Mouse (Mus musculus): ENCODE results near the gene AU018091.
A peak's percentile ranks its signal among the peaks of the same experiment; 100 is the strongest.
"Not testable (repeated sequence)": the region's sequence is repeated elsewhere in the genome, so short reads cannot be mapped to it uniquely, and the experiment has no call there.

Gene AU018091

GRCm38 (mm10) chr7:3168925-3169324 lies at the start of gene AU018091:
Gene AU018091, minus strand, starts transcription at chr7:3169203.
- no peak for DNase-seq (ENCODE audit: extremely low read depth, insufficient read length, low spot score)

- DNase-seq (ENCODE audit: extremely low read depth, insufficient read length, low spot score), result no peak
Measured at GRCm38 (mm10) chr7:3217546-3218056, 48.6 kb upstream of the AU018091 start.

DNA sequence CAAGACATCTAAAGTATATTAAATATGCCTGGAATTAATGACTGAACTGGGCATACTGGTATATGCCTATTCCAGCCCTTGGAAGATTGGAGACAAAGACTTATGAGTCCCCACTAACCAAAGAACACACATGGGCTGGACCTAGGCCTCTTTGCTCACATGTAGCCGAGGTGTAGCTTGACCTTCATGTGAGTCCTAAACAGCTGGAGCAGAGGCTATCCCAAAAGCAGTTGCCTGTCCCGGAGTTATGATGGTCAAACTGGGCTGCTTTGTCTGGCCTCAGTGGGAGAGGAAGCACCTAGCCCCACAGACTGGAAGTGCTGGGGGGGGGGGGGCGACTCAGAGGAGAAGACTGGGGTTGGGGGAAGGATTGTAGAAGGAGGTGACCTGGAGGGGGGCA lies 47.3 kb upstream of the AU018091 start:
- DNase-seq (ENCODE audit: extremely low read depth, insufficient read length, low spot score), result no peak

- DNase-seq (ENCODE audit: extremely low read depth, insufficient read length, low spot score), result no peak
Measured at GRCm38 (mm10) chr7:3213557-3213956, 44.6 kb upstream of the AU018091 start.

- no peak for DNase-seq (ENCODE audit: extremely low read depth, insufficient read length, low spot score)
Measured at GRCm38 (mm10) chr7:3213156-3213555, 44.2 kb upstream of the AU018091 start.

DNA sequence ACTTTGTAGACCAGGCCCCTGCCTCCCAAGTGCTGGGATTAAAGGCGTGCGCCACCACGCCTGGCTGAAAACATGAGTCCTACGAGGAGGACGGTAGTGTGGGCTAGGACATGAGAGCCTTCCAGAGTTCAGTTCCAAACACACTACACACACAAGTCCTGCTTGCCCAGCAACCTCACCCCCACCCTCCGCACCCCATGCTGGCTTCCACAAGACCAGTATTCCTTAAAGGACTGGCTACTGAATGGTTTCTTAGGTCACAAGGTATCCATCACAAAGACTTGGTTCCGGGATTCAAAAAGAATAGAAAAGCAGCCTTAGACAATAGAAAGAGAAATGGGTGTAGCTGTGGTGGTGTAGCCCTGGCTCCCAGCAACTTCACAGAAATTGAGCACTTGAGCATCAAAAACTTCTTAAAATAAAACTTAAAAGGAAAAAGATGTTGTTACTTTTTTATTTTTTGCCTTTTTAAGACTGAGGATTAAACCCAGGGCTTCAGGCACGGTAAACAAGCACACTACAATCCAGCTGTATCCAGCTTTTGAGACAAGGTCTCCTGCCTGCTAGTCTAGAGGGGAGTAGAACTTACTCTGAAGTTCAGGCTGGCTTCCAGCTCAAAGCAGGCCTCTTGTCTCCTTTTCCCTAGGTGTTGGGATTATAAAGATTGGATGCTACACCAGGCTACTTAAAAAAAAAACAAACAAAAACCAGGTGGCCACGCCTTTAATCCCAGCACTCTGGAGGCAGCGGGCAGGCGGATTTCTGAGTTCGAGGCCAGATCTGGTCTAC lies 43.2 kb upstream of the AU018091 start:
- DNase-seq (ENCODE audit: extremely low read depth, insufficient read length, low spot score), result no peak

- no peak for DNase-seq (ENCODE audit: extremely low read depth, insufficient read length, low spot score)
Measured at GRCm38 (mm10) chr7:3211518-3211917, 42.5 kb upstream of the AU018091 start.

DNA sequence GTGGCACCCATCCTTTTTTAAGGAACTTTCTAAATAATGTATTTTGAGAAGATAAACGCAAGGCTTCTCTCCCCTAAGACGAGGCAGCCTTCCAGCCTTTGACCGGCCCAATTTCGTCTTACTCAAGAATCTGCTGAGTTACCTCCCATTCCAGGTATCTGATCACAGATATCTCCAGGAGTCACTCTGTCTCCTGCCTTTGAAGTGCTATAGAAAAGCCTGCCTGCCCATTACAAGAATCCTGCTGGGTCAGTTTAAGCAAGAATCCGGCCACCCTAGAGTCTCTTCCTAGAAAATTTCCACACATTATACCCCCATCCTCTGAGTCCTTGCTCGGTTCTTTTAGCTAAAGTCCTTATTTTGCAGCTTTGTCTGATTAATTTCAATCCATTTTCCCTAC lies 41.6 kb upstream of the AU018091 start:
- DNase-seq (ENCODE audit: extremely low read depth, insufficient read length, low spot score), result no peak

DNA sequence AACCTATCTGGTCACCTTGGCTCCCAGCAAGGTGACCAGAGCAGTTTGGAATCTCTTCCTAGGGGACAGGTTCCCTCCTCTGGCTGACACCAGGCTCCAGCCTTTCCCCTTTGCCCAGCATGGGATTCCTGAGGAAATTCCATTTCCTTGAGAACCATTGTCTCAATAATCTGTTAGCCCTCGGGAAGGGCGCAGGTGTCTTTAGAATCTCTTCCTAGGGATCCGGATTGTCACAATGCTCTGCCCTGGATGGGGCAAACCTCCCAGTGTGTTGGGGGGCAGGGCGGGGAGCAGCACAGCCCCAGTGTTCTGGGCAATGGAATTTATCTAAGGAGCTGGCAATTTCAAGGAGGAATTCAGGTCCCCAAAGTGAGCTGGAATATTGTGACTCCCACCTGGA lies 37.5 kb upstream of the AU018091 start:
- no peak for DNase-seq (ENCODE audit: extremely low read depth, insufficient read length, low spot score)

DNA sequence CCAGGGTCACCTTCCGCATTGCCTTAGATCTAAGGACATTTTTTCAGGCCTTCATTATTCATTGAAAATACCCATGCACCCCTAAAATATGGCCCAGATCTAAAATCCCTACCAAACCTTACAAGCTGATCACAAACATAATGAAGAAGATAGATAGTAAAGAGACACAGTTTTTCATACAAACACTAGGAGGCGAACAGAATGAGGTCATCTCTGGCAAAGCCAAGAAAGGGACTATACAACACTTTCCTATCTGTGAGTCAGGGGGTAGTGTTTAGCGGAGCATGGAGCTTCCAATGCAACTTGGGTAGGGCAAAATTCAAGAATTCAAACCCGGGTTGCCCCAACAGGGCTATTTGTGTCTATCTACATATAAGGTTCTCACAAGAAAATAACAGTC lies 35.6 kb upstream of the AU018091 start:
- no peak for DNase-seq (ENCODE audit: extremely low read depth, insufficient read length, low spot score)

GRCm38 (mm10) chr7:3203890-3204289 lies 34.9 kb upstream of the AU018091 start:
- DNase-seq (ENCODE audit: extremely low read depth, insufficient read length, low spot score), result no peak

GRCm38 (mm10) chr7:3201134-3201705 lies 32.2 kb upstream of the AU018091 start:
- DNase-seq (ENCODE audit: extremely low read depth, insufficient read length, low spot score), result no peak

GRCm38 (mm10) chr7:3198884-3199283 lies 29.9 kb upstream of the AU018091 start:
- DNase-seq (ENCODE audit: extremely low read depth, insufficient read length, low spot score), result no peak

GRCm38 (mm10) chr7:3195850-3196249 lies 26.8 kb upstream of the AU018091 start:
- DNase-seq (ENCODE audit: extremely low read depth, insufficient read length, low spot score), result no peak

DNA sequence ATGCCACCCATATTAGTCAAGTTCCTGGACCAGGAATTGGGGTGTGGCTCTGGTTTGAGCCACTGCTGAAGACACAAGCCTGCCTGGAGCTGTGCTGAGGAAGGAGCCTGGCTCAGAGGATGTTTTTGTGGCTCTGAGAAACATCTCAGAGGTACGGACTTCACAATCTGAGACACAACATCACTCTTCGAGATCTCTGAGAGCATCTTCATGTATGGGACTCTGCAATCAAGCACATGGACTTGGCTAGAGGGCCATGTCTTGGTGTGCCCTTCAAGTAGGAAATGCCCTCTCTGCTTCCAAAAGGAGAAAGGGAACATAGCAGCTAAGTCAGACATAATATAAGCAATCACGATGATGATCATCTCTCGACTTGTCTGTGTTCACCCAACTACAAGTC lies 25.5 kb upstream of the AU018091 start:
- DNase-seq (ENCODE audit: extremely low read depth, insufficient read length, low spot score), result no peak

DNA sequence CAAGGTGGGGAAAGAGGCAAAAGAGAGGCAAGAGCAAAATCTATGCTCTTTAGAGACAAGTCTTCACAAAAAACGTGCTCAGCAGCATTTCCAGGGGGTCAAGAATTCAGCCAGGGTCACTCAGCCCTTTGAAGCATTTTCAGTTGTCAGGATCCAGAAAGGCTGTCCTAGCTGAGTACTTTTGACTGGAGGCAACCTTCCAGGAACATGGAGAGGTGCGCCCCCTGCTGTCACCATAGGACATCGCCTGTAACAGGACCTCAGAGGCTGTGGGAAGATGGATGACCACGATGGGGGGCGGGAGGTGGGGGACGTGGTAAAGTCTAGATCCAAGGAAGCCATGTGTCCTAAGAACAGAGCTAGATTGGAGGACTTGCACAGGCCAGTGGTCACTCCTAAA lies 24.9 kb upstream of the AU018091 start:
- DNase-seq (ENCODE audit: extremely low read depth, insufficient read length, low spot score), result peak; percentile 11

DNA sequence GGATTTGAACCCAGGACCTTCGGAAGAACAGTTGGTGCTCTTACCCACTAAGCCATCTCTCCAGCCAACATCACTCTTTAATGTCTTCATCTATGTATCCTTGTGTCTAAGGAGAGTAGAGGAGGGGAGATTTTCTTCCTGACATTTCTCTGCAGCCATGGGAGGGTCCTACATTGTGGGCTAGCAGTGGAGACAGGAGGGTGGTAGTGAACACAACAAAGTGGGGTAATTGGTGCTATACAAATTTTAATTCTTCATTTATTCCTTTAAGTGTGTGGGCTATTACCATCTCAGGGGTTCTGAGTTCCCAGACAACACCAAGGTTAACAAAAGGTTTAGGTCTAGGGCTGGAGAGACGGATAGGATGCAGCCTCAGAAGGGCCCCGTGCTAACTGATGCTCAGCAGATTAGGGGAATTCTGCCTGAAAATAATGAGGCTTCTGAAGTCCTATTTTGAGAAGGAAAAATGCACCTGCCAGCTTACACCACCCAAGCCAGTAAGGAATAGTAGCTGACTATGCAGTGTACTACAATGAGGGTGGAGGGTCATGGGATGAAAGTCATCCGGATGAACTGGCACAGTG lies 24.1 kb upstream of the AU018091 start:
- DNase-seq (ENCODE audit: extremely low read depth, insufficient read length, low spot score), result no peak

DNA sequence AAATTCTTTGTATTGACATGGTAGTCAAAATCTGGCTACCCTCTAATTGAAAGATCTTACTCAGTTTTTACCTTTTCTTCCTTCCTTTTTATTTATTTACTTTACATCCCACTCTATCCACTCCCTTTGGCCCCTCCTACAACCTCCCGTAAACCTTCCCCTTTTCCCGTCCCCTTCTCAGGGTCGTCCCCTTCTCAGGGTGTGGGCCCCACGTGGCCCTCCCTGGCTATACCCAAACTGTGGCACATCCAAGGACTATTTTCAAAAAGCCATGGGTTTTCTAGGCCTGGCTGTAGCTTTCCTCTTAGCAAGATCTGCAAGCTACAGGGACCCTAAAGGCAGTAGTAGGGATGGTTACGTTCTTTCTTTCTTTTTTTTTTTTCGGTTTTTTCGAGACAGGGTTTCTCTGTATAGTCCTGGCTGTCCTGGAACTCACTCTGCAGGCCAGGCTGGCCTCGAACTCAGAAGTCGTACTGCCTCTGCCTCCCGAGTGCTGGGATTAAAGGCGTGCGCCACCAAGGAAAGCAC lies 23.0 kb upstream of the AU018091 start:
- DNase-seq (ENCODE audit: extremely low read depth, insufficient read length, low spot score), result no peak

GRCm38 (mm10) chr7:3186726-3187125 lies 17.7 kb upstream of the AU018091 start:
- not testable (repeated sequence) for DNase-seq (ENCODE audit: extremely low read depth, insufficient read length, low spot score)

DNA sequence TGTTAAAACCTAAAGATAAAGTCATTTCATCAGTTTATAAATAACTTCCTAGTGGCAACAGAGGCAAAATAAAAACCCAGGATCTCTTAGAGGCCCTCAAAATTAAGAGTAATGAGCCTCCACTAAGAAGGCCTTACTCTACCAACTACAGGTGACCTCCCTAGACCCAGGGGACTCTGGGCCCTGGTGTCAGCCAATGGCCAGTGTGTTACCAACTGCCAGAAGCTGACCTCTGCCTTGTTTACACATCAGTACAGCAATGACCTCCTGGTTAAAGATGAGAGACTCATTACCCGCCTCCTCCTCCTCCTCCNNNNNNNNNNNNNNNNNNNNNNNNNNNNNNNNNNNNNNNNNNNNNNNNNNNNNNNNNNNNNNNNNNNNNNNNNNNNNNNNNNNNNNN lies 17.1 kb upstream of the AU018091 start:
- DNase-seq (ENCODE audit: extremely low read depth, insufficient read length, low spot score), result no peak

DNA sequence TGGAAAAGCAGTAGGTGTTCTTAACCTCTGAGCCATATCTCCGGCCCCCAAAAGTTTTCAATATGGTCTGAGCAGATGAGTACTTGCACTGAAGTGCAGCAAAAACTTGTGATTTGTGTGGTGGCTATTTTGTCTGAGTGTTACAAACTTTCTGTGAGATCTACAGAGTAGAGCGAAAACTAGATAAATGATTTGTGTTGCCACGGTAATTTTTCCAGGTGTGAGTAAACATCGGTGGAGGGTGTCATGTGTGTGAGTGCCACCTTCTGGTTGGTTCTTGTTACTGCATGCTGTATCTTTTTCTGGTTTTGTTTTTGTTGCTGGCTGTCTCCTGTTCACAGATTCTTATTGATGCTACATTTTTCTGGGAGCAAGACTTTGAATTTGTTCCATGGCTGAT lies 15.4 kb upstream of the AU018091 start:
- no peak for DNase-seq (ENCODE audit: extremely low read depth, insufficient read length, low spot score)

DNA sequence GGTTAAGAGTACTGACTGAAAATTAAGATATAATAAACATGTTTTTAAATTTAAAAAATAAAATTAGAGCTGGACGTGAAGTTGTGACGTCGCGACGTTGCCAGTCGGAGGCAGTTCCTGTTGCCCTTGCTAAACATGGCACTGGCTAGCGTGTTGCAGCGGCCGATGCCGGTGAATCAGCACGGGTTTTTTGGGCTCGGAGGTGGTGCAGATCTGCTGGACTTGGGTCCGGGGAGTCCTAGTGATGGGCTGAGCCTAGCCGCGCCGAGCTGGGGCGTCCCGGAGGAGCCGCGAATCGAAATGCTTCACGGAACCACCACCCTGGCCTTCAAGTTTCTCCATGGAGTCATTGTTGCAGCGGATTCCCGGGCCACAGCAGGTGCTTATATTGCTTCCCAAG lies 12.0 kb upstream of the AU018091 start:
- DNase-seq (ENCODE audit: extremely low read depth, insufficient read length, low spot score), result not testable (repeated sequence)
